Mouse (Mus musculus) layer of hippocampus, postnatal 10 days (tissue): ENCODE data around the gene Itgav. TPM values are rescaled to one million over a fixed set of nuclear protein-coding genes. Genes with fewer than 3 reads are reported as not detected.

ENCODE experiments used
- DNase-seq, 2 experiments: peaks; one replicate each; pipeline ENCODE4 v3.0.0; 2021; ENCODE audit warnings: low spot score in 2 of 2
- total RNA-seq, 2 experiments: library from RNA; stranded (reverse); gene quantifications; 2 replicates each; pipeline ENCODE4 v1.2.3; 2021

The Itgav gene
- total RNA-seq, 2 experiments from 2014 or later, result 50.4 to 52.3 TPM

DNA sequence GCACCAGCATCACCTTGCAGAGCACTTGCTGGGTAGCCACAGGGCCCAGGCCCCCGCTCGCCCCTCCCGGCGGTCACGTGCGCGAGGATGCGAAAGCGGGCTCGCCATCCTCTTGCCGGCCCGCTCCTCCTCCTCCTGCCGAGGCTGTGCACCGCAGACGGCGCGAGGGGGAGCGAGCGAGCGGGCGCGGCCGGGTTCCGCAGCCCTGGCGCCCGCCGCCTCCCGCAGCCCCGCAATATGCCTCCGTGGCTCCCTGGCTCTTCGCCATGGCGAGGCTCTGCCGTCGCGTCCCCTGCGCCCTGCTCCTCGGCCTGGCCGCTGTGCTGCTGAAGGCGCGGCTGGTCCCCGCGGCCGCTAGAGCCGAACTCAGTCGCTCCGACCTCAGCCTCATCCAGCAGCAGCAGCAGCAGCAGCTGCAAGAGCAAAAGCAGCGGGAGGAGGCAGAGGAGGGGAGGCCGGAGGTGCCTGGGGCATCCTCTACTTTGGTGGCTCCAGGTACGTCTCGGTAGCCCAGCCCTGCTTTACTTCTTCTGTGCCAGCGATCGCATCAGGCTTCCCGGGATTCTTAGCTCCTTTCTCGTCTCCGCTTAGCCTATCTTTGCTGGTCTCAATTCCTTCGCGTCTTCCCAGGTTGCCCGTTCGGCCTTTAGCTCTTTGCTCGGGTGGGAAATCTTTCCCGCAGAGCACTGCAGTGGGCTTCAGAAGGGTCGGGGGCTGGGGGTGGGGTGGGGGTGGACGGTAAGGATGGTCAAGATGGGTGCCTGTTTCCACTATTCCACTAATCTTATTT, 88.5 kb downstream of the Itgav start, which contains the start of gene Fam171b:
Fam171b (plus strand) TSS at position 154 of the 790 bp plus-strand sequence.
- peak; percentile 79 to 89 for DNase-seq

DNA sequence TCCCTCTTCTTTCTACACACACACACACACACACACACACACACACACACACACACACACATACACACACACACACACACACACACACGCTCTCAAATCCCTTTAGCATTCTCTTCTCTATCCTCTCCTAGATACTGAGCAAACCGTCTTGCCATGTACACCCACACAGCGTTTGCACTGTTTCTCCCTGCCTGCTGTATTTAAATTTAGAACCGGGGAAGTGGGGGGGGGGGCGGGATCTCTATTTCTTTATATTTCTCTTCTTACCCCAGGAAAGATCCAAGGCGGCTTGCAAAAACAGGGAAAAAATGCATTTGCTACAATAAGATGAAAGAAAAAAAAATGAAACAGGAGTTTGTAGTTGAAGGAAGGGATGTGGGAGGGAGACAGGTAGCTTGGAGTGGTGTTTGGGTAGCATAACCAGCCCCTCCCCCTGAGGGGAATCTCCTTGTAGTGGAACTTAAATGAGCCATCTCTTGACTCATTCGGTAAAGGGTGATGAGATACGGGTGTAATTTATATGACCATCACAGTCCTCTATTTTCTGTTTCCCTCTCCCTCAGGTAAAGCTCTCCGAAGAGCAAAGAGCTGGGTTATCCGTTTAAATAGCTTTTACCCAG, 89.2 kb downstream of the Itgav start:
- no peak for DNase-seq

DNA sequence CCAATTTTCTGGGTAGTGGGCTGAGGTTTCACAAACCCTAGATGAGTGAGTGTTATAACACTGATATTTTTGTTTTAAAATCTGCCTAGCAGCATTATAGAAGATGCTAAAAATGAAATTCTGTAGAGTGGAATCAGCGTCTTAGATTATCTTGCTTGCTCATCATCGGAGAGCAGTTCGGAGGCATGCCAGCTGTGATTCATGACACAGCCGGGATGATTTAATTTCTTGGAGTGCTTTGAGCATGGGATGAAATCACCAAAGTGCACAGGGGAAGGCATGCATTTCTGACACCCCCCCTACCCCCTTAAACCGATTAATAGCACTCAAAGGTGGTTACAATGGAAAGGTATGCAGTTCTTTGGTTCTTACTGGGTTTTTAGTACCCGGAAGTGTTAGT, 89.8 kb downstream of the Itgav start:
- DNase-seq, result peak in 1 of 2 experiments; percentile 39

DNA sequence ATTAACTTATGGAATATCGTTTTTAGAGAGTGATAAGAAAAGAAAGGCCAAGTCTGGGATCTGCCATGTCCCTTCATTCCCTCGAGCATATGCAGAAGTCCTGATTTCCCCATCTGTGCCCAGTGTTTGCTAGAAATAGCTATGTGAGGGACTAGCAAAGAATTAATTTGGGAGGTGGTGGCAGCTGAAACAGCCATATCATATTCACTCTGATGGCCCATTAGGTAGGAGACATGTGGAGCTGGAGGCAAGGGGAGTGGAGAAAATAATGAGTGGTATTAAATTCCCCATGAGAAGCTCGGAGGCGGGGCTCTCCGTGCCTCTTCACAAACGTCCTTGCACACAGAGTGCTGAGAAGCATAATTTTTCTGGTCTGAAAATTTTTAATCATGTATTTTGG, 92.0 kb downstream of the Itgav start:
- no peak for DNase-seq

DNA sequence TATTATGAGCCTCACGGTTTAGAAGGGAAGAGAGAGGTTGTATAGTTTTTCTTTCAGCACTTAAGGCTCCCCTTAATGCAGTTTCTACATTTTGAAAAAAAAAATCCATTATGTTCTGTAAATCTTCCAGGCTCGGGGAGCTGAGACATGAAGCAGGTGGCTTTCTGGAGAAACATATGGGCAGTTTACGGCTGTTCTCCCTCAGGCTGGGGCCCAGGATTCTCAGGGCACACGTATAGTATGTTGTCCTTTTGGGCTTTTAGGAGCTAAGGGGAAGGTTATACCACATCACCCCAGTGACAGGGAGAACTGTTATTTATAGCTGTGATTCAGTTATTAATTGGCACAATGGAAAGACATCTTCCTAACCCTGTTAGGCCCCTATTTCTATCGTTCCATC, 101.0 kb downstream of the Itgav start:
- no peak for DNase-seq

DNA sequence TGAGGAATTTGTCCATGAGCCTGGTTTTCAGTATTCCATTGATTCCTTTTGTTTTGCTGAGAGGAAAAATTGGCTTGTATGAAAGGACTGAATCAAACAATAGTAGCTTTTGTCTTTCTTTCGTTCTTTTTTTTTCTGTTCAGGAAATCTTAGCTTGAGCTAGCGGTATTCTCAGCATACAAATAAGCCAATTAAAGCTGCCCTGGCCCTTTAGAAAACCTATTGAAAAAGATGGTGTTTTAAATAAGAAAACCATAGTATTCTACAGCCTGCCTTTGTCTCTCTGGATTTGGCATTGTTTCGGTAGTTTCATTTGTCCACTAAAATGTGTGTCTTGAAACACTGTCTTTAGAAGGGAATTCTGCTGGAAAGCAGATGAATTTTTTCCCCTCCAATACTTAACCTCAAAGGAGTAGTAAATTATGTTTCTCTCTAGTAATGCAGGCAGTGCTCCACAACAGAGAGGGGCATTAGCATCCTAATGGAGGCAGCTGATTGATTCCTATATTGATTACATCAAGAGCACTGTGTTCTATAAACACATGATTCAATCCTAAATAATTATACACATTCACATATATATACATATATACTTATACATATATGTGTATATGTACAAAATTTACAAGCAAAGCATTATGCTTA, 104.8 kb downstream of the Itgav start:
- no peak for DNase-seq

DNA sequence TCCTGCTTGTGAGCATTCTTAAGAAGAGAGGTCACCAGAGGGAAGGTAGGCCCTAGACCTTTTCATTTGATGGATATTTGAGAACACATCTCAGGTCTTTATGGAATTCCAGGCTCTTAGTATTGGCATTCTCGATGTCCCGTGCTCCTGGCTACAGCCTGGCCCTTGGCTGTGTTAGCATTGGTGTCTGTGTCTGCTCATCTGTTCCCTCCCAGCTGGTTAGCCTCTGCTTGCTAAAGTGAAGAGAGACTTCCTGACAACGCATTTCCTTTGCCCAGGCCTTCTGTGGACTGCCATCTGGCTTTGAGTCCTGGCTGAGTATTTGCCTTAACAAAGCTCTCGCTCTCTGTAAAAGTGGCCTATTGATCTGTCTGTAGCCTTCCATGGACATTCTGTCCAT, 108.7 kb downstream of the Itgav start:
- DNase-seq, result peak in 1 of 2 experiments; percentile 32

DNA sequence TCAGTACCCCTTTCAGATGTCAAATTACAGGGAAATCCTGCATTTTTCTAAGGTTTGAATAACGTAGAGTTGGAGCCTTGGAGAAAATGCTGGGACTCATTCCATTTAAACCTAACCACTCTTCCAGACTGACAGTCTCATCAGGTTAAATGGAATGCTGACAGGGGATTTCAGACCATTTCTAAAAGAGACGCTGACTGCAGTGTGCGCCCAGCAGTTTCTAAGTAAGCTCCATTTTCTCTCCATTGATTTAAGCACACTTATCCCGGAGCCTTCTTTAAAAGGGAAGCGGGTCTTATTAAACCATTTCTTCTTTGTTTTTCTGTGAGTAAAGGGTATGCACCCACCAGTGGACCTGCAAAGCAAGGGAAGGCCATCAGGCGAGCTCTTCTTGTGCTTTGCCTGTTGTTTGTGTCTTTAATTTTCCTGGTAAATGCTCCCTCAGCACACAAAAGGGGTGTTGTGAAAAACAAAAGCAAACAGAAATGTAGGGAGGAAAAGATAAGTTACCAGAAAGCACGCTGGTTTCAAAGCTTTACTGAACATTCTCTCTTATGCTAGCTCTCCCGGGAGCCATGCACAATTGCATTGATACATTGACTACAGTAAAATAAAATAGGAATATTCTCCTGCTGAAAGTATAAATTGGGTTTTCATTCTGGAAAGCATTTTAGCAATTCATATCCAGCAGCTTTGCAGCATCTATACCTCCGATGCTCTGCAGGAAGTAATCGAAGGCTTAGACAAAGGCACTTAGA, 111.3 kb downstream of the Itgav start:
- DNase-seq, result no peak

DNA sequence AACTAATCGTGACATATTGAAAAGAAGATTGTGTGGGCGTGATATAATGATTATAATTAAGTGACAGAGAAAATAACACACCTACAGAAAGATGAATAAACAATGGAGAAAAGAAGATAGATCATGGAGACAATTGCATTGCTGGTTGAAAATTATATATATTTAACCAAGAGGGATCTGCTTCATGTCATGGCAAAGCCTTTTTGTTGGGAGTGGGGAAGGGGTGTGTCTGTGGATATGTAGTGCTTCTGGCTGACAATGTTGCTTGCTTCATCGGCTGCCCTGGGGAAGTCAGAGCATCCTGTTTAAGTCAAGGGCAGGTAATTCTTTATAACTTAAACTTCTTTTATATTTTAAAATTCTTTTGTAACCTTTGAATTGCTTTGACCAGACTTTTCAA, 124.3 kb downstream of the Itgav start:
- no peak for DNase-seq

DNA sequence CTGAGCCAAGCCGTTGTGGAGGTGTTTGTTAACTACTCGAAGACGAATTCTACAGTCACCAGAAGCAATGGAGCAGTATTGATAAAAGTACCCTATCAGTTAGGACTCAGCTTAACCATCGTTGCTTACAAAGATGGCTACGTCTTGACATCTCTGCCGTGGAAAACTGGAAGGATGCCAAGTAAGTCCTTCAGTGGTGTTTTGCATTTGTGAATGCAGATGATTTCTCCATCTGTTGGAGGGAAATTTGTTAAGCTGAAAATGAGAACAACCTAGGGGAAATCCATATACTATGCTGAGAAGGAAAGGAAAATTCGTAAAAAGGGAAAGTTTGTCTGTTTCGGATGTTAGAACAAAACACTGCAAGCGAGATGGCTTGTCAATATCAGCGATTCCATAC, 129.2 kb downstream of the Itgav start:
- no peak for DNase-seq

DNA sequence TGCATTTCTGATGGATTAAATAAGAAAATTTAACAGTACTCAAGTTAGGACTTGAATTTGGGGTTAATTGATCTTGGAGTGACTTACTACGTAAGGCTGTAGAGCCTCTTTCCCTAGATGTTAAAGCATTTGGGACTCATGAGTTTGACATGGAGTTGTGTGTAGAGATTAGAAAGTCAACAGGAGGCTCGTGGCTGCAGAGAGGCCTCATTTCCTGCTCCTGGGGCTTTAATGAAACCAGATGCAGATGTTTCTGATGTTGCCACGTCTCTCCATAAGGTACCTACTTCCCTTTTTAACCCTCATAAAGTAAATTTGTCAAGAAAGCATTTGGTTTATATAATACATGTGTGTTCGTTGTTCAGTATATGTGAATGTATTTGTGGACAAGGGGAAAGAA, 132.0 kb downstream of the Itgav start:
- no peak for DNase-seq

Other genes with a start within 250 kb of the Itgav start
- 100 to 1,000 TPM; 133 to 138 TPM for gene Zc3h15, start 80.0 kb upstream of the Itgav start, total RNA-seq
- 100 to 1,000 TPM; 174 to 201 TPM for gene Fam171b, start 88.2 kb downstream of the Itgav start, total RNA-seq
- not detected for gene Zswim2, start 216.8 kb downstream of the Itgav start, total RNA-seq
- gene Gm13698, start 231.3 kb downstream of the Itgav start, total RNA-seq, result 1 to 10 TPM; 1.4 to 1.7 TPM
- 1 to 10 TPM; 1.4 to 1.7 TPM for gene Gm13693, start 237.1 kb downstream of the Itgav start, total RNA-seq
- 1 to 10 TPM in 1 of 2 experiments, not detected in 1; 1.4 TPM for gene Gm13695, start 242.9 kb downstream of the Itgav start, total RNA-seq
- gene Gm13696, start 248.7 kb downstream of the Itgav start, total RNA-seq, result 1 to 10 TPM; 1.4 to 1.7 TPM